Mouse (Mus musculus): Measurements from ENCODE around the gene Tdrd6. TPM values are rescaled to one million over a fixed set of nuclear protein-coding genes. Genes with fewer than 3 reads are reported as not detected.

Gene Tdrd6
- polyA plus RNA-seq, 1 experiment from 2014 or later: 0.19 TPM

DNA sequence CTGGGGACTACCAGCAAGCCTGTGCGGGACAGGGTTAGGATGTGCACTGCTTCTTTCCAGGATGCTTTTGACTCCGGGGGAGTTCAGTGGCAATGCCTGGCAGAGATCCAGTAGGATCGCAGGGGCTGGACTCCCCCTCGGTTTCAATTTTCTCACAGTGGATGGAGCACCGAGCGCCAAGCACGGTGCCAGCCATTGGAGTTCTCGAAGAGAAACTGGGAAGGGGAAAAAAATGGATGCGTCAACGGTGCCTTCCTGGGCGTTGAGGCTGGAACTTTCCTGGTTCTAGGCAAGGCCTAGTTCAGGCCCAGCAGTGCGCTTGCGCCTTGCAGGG lies 295 bp upstream of the Tdrd6 start:
- ATAC-seq (replicated peaks; ENCODE audit: low FRiP score): no peak
- 48% methylated on average over 13 of the region's 13 CpGs for WGBS

GRCm38 (mm10) chr17:43629026-43629495 lies 1.0 kb downstream of the Tdrd6 start:
- WGBS: 18% methylated on average over 24 of the region's 24 CpGs
- no peak overlapping the region for H3K9ac ChIP-seq (ENCODE audit: low read length)
- peaks cover 29% of the 10 kb centered on the region for H3K27me3 ChIP-seq (ENCODE audit: control insufficient read depth, insufficient read depth, low read length)
- no peaks in the 10 kb centered on the region for H3K36me3 ChIP-seq (ENCODE audit: control insufficient read depth, insufficient read depth, low read length)
- H3K4me1 ChIP-seq (replicated peaks; ENCODE audit: control insufficient read depth, insufficient read depth, low read length): peaks cover 8% of the 10 kb centered on the region
- ATAC-seq (replicated peaks; ENCODE audit: low FRiP score): 0 out of 2 replicates have a peak, but pooled peaks have one; percentile 24
- no peak overlapping the region for H3K27ac ChIP-seq (ENCODE audit: low read depth, low read length)
- peak overlapping the region; percentile 68 for H3K4me2 ChIP-seq (ENCODE audit: low read depth, low read length, severe bottlenecking)
- H3K4me3 ChIP-seq (ENCODE audit: low read depth, low read length): peak overlapping the region; percentile 37
- no peak for DNase-seq (ENCODE audit: low spot score)
- H3K9me3 ChIP-seq (ENCODE audit: control insufficient read depth, low read length): no peaks in the 10 kb centered on the region

More for the DNA sequence above, 295 bp upstream of the Tdrd6 start:
- H3K4me3 ChIP-seq (ENCODE audit: low read depth, low read length): peak overlapping the region; percentile 37
- DNase-seq (ENCODE audit: low spot score): no peak
- no peak overlapping the region for H3K9ac ChIP-seq (ENCODE audit: low read length)
- H3K4me2 ChIP-seq (ENCODE audit: low read depth, low read length, severe bottlenecking): peak overlapping the region; percentile 68; the same call in 1 of the 2 replicates
- H3K36me3 ChIP-seq (ENCODE audit: control insufficient read depth, insufficient read depth, low read length): no peaks in the 10 kb centered on the region
- H3K9me3 ChIP-seq (ENCODE audit: control insufficient read depth, low read length): no peaks in the 10 kb centered on the region
- H3K27me3 ChIP-seq (ENCODE audit: control insufficient read depth, insufficient read depth, low read length): peaks cover 29% of the 10 kb centered on the region
- no peak overlapping the region for H3K27ac ChIP-seq (ENCODE audit: low read depth, low read length)
- H3K4me1 ChIP-seq (replicated peaks; ENCODE audit: control insufficient read depth, insufficient read depth, low read length): peaks cover 8% of the 10 kb centered on the region

DNA sequence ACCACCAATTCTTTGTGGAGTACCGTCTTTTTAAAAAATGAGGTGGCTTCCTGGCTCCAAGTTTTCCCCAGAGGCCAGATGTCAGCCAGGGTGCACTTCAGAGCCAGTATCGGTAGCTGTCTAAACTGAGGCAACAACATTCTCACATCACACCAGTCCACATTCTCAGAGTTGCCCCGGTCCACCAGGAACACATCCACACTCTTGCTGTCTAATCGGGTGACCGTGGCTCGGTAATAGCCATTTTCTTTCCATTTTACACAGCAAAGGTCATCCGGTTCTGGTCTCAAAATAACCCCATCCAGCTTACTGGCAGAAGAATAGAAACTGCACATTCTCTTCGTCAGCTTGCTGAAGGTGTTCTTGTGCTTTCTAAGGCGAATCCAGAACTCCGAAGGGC lies 1.9 kb downstream of the Tdrd6 start:
- no peak for ATAC-seq (replicated peaks; ENCODE audit: low FRiP score)
- Histone ChIP-seq H3K27ac (ENCODE audit: low read depth, low read length) (no peak overlapping the region), H3K4me1 (replicated peaks; ENCODE audit: control insufficient read depth, insufficient read depth, low read length) (peaks cover 8% of the 10 kb centered on the region), H3K9me3 (ENCODE audit: control insufficient read depth, low read length) (no peaks in the 10 kb centered on the region), H3K4me3 (ENCODE audit: low read depth, low read length) (no peak overlapping the region), H3K27me3 (ENCODE audit: control insufficient read depth, insufficient read depth, low read length) (peaks cover 29% of the 10 kb centered on the region), H3K4me2 (ENCODE audit: low read depth, low read length, severe bottlenecking) (no peak overlapping the region), H3K36me3 (ENCODE audit: control insufficient read depth, insufficient read depth, low read length) (no peaks in the 10 kb centered on the region), H3K9ac (ENCODE audit: low read length) (no peak overlapping the region)
- no peak for DNase-seq (ENCODE audit: low spot score)
- 94% methylated on average over 10 of the region's 10 CpGs for WGBS

- H3K27me3 ChIP-seq (ENCODE audit: control insufficient read depth, insufficient read depth, low read length): no peaks in the 10 kb centered on the region
- ATAC-seq (replicated peaks; ENCODE audit: low FRiP score): no peak
- H3K9me3 ChIP-seq (ENCODE audit: control insufficient read depth, low read length): no peaks in the 10 kb centered on the region
- no peak overlapping the region for H3K4me2 ChIP-seq (ENCODE audit: low read depth, low read length, severe bottlenecking)
- DNase-seq (ENCODE audit: low spot score): no peak
- 92% methylated on average over 10 of the region's 10 CpGs for WGBS
- no peaks in the 10 kb centered on the region for H3K36me3 ChIP-seq (ENCODE audit: control insufficient read depth, insufficient read depth, low read length)
- H3K4me1 ChIP-seq (replicated peaks; ENCODE audit: control insufficient read depth, insufficient read depth, low read length): no peaks in the 10 kb centered on the region
- H3K27ac ChIP-seq (ENCODE audit: low read depth, low read length): no peak overlapping the region
- H3K9ac ChIP-seq (ENCODE audit: low read length): no peak overlapping the region
- no peak overlapping the region for H3K4me3 ChIP-seq (ENCODE audit: low read depth, low read length)
Observed at GRCm38 (mm10) chr17:43622076-43622475, 8.0 kb downstream of the Tdrd6 start.

DNA sequence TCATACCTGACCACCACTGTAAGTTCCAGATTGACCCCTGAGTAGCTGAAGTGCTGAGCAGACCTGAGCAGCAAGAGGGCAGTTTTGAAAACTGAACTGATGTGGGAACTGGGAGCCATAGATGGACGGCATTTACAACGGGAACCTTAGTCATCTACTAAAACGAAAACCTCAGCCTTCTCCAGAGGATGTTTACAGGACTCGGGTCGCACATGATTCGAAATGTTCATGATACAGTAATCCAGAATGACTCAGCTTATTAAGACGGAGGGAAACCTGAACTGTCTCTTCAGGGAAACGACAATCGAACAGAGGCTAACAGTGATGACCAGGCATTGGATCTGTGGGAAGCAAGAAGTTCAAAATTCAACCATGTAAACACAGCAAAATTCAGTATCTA lies 10.9 kb downstream of the Tdrd6 start:
- no peak overlapping the region for H3K4me3 ChIP-seq (ENCODE audit: low read depth, low read length)
- ATAC-seq (replicated peaks; ENCODE audit: low FRiP score): no peak
- no peaks in the 10 kb centered on the region for H3K4me1 ChIP-seq (replicated peaks; ENCODE audit: control insufficient read depth, insufficient read depth, low read length)
- H3K36me3 ChIP-seq (ENCODE audit: control insufficient read depth, insufficient read depth, low read length): no peaks in the 10 kb centered on the region
- no peak overlapping the region for H3K4me2 ChIP-seq (ENCODE audit: low read depth, low read length, severe bottlenecking)
- H3K9me3 ChIP-seq (ENCODE audit: control insufficient read depth, low read length): no peaks in the 10 kb centered on the region
- H3K9ac ChIP-seq (ENCODE audit: low read length): no peak overlapping the region
- no peak overlapping the region for H3K27ac ChIP-seq (ENCODE audit: low read depth, low read length)
- no peak for DNase-seq (ENCODE audit: low spot score)
- 98% methylated on average over 9 of the region's 9 CpGs for WGBS
- no peaks in the 10 kb centered on the region for H3K27me3 ChIP-seq (ENCODE audit: control insufficient read depth, insufficient read depth, low read length)

GRCm38 (mm10) chr17:43612221-43612620 lies 17.9 kb downstream of the Tdrd6 start:
- Histone ChIP-seq H3K9ac (ENCODE audit: low read length) (no peak overlapping the region), H3K4me3 (ENCODE audit: low read depth, low read length) (no peak overlapping the region), H3K9me3 (ENCODE audit: control insufficient read depth, low read length) (no peaks in the 10 kb centered on the region), H3K27ac (ENCODE audit: low read depth, low read length) (no peak overlapping the region), H3K4me2 (ENCODE audit: low read depth, low read length, severe bottlenecking) (no peak overlapping the region), H3K27me3 (ENCODE audit: control insufficient read depth, insufficient read depth, low read length) (no peaks in the 10 kb centered on the region), H3K4me1 (replicated peaks; ENCODE audit: control insufficient read depth, insufficient read depth, low read length) (no peaks in the 10 kb centered on the region), H3K36me3 (ENCODE audit: control insufficient read depth, insufficient read depth, low read length) (no peaks in the 10 kb centered on the region)
- DNase-seq (ENCODE audit: low spot score): no peak
- 67% methylated on average over 3 of the region's 3 CpGs for WGBS
- no peak for ATAC-seq (replicated peaks; ENCODE audit: low FRiP score)

GRCm38 (mm10) chr17:43611586-43611985 lies 18.5 kb downstream of the Tdrd6 start:
- Histone ChIP-seq H3K27me3 (ENCODE audit: control insufficient read depth, insufficient read depth, low read length) (no peaks in the 10 kb centered on the region), H3K9me3 (ENCODE audit: control insufficient read depth, low read length) (no peaks in the 10 kb centered on the region), H3K9ac (ENCODE audit: low read length) (no peak overlapping the region), H3K4me3 (ENCODE audit: low read depth, low read length) (no peak overlapping the region), H3K36me3 (ENCODE audit: control insufficient read depth, insufficient read depth, low read length) (no peaks in the 10 kb centered on the region), H3K4me1 (replicated peaks; ENCODE audit: control insufficient read depth, insufficient read depth, low read length) (no peaks in the 10 kb centered on the region), H3K4me2 (ENCODE audit: low read depth, low read length, severe bottlenecking) (no peak overlapping the region), H3K27ac (ENCODE audit: low read depth, low read length) (no peak overlapping the region)
- 25% methylated on average over 7 of the region's 7 CpGs for WGBS
- ATAC-seq (replicated peaks; ENCODE audit: low FRiP score) (no peak), DNase-seq (ENCODE audit: low spot score) (peak; percentile 88)

GRCm38 (mm10) chr17:43606704-43607103 lies 23.4 kb downstream of the Tdrd6 start:
- H3K4me2 ChIP-seq (ENCODE audit: low read depth, low read length, severe bottlenecking): no peak overlapping the region
- no peak overlapping the region for H3K4me3 ChIP-seq (ENCODE audit: low read depth, low read length)
- peak; percentile 87 for DNase-seq (ENCODE audit: low spot score)
- no peaks in the 10 kb centered on the region for H3K4me1 ChIP-seq (replicated peaks; ENCODE audit: control insufficient read depth, insufficient read depth, low read length)
- no peaks in the 10 kb centered on the region for H3K27me3 ChIP-seq (ENCODE audit: control insufficient read depth, insufficient read depth, low read length)
- no peaks in the 10 kb centered on the region for H3K9me3 ChIP-seq (ENCODE audit: control insufficient read depth, low read length)
- ATAC-seq (replicated peaks; ENCODE audit: low FRiP score): 0 out of 2 replicates have a peak, but pooled peaks have one; percentile 15
- H3K27ac ChIP-seq (ENCODE audit: low read depth, low read length): no peak overlapping the region
- 15% methylated on average over 3 of the region's 3 CpGs for WGBS
- H3K9ac ChIP-seq (ENCODE audit: low read length): no peak overlapping the region
- no peaks in the 10 kb centered on the region for H3K36me3 ChIP-seq (ENCODE audit: control insufficient read depth, insufficient read depth, low read length)

GRCm38 (mm10) chr17:43598706-43599105 lies 31.4 kb downstream of the Tdrd6 start:
- H3K9me3 ChIP-seq (ENCODE audit: control insufficient read depth, low read length): no peaks in the 10 kb centered on the region; the same call in 1 of the 2 replicates
- WGBS: 78% methylated on average over 4 of the region's 4 CpGs
- H3K4me1 ChIP-seq (replicated peaks; ENCODE audit: control insufficient read depth, insufficient read depth, low read length): no peaks in the 10 kb centered on the region
- no peaks in the 10 kb centered on the region for H3K27me3 ChIP-seq (ENCODE audit: control insufficient read depth, insufficient read depth, low read length)
- DNase-seq (ENCODE audit: low spot score) (no peak), ATAC-seq (replicated peaks; ENCODE audit: low FRiP score) (no peak)
- H3K9ac ChIP-seq (ENCODE audit: low read length): no peak overlapping the region
- H3K4me3 ChIP-seq (ENCODE audit: low read depth, low read length): no peak overlapping the region
- no peaks in the 10 kb centered on the region for H3K36me3 ChIP-seq (ENCODE audit: control insufficient read depth, insufficient read depth, low read length)
- H3K27ac ChIP-seq (ENCODE audit: low read depth, low read length): no peak overlapping the region
- no peak overlapping the region for H3K4me2 ChIP-seq (ENCODE audit: low read depth, low read length, severe bottlenecking)
